Mouse (Mus musculus): ENCODE data around the gene Hist1h1c.
"Not testable (repeated sequence)": the region's sequence is repeated elsewhere in the genome, so short reads cannot be mapped to it uniquely, and the experiment has no call there.

Hist1h1c gene

GRCm38 (mm10) chr13:23760972-23761864 lies 22.6 kb downstream of the Hist1h1c start, which contains the start of gene Hist1h4a:
Gene Hist1h4a, minus strand, starts transcription at chr13:23761230.
- peak; percentile 90 for DNase-seq (ENCODE audit: extremely low read depth, low read depth)

- DNase-seq (ENCODE audit: extremely low read depth, low read depth) = peak; percentile 97
Observed at GRCm38 (mm10) chr13:23761871-23762821, 23.5 kb downstream of the Hist1h1c start, which contains the start of gene Hist1h3a. Gene Hist1h3a, minus strand, starts transcription at chr13:23762386.

- no peak for DNase-seq (ENCODE audit: extremely low read depth, low read depth)
Observed at GRCm38 (mm10) chr13:23763242-23763585, 24.6 kb downstream of the Hist1h1c start.

GRCm38 (mm10) chr13:23763586-23764323 lies 25.1 kb downstream of the Hist1h1c start, which contains the start of gene Hist1h1a:
Gene Hist1h1a, plus strand, starts transcription at chr13:23763666.
- peak; percentile 87 for DNase-seq (ENCODE audit: extremely low read depth, low read depth)

DNA sequence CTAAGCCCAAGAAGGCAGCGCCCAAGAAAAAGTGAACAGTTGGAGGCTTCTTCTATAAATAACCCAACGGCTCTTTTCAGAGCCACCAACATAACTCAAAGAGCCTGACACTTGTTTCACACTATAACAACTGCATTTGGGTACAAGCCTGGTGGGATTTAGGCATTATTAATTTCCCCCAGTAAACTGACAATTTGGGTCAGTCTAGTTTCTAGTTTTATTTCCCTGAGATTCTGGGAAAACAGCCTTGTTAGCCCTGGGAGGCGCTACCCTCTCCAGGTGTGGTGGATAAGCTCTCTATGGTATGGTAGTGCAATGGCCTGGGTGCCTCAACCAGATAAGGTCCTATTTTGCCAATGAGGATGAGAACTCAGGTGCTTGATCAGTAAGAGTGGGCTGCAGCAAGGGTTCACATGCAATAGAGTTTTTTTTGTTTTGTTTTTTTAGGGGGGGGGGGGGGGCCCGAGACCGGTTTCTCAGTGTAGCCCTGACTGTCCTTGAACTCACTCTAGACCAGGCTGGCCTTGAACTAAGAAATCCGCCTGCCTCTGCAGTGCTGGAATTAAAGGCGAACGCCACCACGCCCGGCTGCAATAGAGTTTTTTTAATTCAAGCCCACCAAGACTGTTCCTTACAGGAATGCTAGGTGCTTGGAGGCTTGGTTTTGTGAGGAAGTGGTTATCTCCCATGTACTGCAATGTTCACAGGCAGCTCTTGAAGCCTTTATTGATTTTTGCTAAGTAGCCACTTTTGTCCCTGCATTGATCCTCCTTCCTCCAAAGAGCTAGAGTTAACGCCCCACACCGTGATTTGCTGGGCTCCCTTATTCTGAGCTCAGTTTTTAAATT lies 25.9 kb downstream of the Hist1h1c start:
- no peak for DNase-seq (ENCODE audit: extremely low read depth, low read depth)

GRCm38 (mm10) chr13:23765172-23765513 lies 26.5 kb downstream of the Hist1h1c start:
- peak; percentile 80 for DNase-seq (ENCODE audit: extremely low read depth, low read depth)

- DNase-seq (ENCODE audit: extremely low read depth, low read depth) = no peak
Observed at GRCm38 (mm10) chr13:23766772-23767171, 28.2 kb downstream of the Hist1h1c start.

- DNase-seq (ENCODE audit: extremely low read depth, low read depth) = peak; percentile 74
Observed at GRCm38 (mm10) chr13:23768834-23769397, 30.3 kb downstream of the Hist1h1c start.

DNA sequence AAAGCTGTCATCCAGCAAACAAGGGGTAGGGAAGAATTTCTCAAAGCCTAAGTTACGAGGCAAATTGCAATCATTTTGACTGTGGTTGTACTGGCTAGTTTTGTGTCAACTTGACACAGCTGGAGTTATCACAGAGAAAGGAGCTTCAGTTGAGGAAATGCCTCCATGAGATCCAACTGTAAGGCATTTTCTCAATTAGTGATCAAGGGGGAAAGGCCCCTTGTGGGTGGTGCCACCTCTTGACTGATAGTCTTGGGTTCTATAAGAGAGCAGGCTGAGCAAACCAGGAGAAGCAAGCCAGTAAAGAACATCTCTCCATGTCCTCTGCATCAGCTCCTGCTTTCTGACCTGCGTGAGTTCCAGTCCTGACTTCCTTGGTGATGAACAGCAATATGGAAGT lies 31.0 kb downstream of the Hist1h1c start, which contains the start of gene Trim38:
Gene Trim38, plus strand, starts transcription at position 301 of the 400 bp plus-strand sequence.
- DNase-seq (ENCODE audit: extremely low read depth, low read depth) = not testable (repeated sequence)

GRCm38 (mm10) chr13:23772561-23773313 lies 34.1 kb downstream of the Hist1h1c start:
- peak; percentile 68 for DNase-seq (ENCODE audit: extremely low read depth, low read depth)

DNA sequence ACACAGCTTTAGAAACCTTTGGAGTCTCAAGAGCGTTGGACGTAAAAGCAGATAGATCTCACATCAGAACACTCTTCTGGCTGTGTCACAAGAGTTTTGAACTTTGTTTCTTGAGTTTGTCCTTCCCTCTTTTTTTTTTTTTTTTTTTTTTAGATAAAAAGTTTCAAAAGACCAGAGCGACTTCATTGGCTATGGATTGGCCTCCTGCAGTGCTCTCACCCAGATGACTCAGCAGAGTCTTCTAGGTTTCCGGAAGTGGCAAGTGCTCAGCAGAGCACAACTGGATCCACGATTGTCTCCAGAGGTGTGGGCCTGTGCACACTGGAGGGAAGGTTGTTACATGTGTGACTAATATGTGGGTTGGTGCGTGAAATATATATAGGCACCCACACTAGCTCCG lies 39.7 kb downstream of the Hist1h1c start:
- DNase-seq (ENCODE audit: extremely low read depth, low read depth) = no peak

DNA sequence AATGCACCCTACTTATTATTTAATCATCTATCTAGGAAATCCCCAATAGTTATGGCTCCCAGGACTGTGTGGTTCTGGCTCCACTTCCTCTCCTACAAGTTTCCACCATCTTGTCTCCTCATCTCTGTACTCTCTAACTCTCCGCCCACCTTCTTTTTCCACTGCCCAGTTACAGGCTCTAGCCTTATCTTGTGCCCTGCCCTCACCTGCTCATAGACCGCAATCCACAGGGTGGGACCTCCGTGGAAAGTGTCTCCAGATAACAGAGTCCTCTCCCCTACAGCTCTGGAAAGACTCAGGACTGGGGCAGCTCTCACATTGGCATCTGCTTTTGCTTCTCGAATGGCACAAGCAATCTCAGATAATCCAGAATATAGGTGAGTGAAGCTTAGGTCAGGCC lies 40.4 kb downstream of the Hist1h1c start:
- DNase-seq (ENCODE audit: extremely low read depth, low read depth) = no peak

Data from MEL-GATA-1-ER (cell line).